Mouse (Mus musculus) forebrain, embryonic 14.5 days (tissue): ENCODE results near the gene Polr2l. TPM values are rescaled to one million over a fixed set of nuclear protein-coding genes. Genes with fewer than 3 reads are reported as not detected.
A peak's percentile ranks its signal among the peaks of the same experiment; 100 is the strongest.

Experiments
- ATAC-seq: fragments of 200-750 bp; cut with Nextera tagmentation; 2 replicates; pipeline ENCODE4 v1.8.0; 2017; ENCODE audit warnings: mild to moderate bottlenecking, moderate library complexity
- DNase-seq: peaks from one replicate; pipeline ENCODE4 v3.0.0-alpha.2; 2015; ENCODE audit warnings: low spot score
- H3K27ac ChIP-seq: fragments of 300-500 bp; sonication (generic); 2 replicates; pipeline ENCODE4 v1.5.1; 2014; ENCODE audit warnings: low read depth, mild to moderate bottlenecking, control low read depth, low read length, moderate library complexity
- H3K27me3 ChIP-seq: fragments of 300-500 bp; sonication (generic); replicated peaks from 2 replicates; pipeline ENCODE4 v1.6.1; 2014; ENCODE audit warnings: low read length, control low read depth, mixed read lengths; ENCODE audit not compliant: control insufficient read depth, insufficient read depth
- H3K36me3 ChIP-seq: fragments of 300-500 bp; sonication (generic); 2 replicates; pipeline ENCODE4 v1.6.1; 2014; ENCODE audit warnings: low read length, control low read depth; ENCODE audit not compliant: control insufficient read depth, insufficient read depth
- H3K4me1 ChIP-seq: fragments of 300-500 bp; sonication (generic); 2 replicates; pipeline ENCODE4 v1.6.1; 2014; ENCODE audit warnings: antibody characterized with exemption, low read length, control low read depth; ENCODE audit not compliant: control insufficient read depth, insufficient read depth
- H3K4me2 ChIP-seq: fragments of 300-500 bp; sonication (generic); 2 replicates; pipeline ENCODE4 v1.6.1; 2014; ENCODE audit warnings: mild to moderate bottlenecking, control low read depth, low read length
- H3K4me3 ChIP-seq: fragments of 300-500 bp; sonication (generic); 2 replicates; pipeline ENCODE4 v1.5.1; 2014; ENCODE audit warnings: low read depth, low read length, control low read depth
- H3K9ac ChIP-seq: fragments of 300-500 bp; sonication (generic); 2 replicates; pipeline ENCODE4 v1.6.1; 2014; ENCODE audit warnings: mild to moderate bottlenecking, low read length, control low read depth, moderate library complexity
- H3K9me3 ChIP-seq: fragments of 300-500 bp; sonication (generic); replicated peaks from 2 replicates; pipeline ENCODE4 v1.6.1; 2016; ENCODE audit warnings: low read length, control low read depth, mixed read lengths; ENCODE audit not compliant: control insufficient read depth
- WGBS: fragments of 180-500 bp; shearing (Covaris S2); extraction: QIAGEN DNeasy Blood & Tissue Kit; methylation state at CpG from one replicate; pipeline ENCODE4 v1.1.7; 2014; 5-methylcytosine and 5-hydroxymethylcytosine counted together
- polyA plus RNA-seq: library from polyadenylated mRNA; unstranded; fragments of >200 nt; fragmentation: Nextera tagmentation; extraction: Ambion mirVana; gene quantifications from 2 replicates; pipeline ENCODE4 v1.2.1, GENCODE M21; 2014

Gene Polr2l
- polyA plus RNA-seq, 1 experiment from 2014 or later, result 79.3 TPM

- no peak for DNase-seq
- Histone ChIP-seq H3K9ac (no peak overlapping the region), H3K27me3 (no peaks in the 10 kb centered on the region), H3K36me3 (peaks cover 31% of the 10 kb centered on the region), H3K9me3 (no peaks in the 10 kb centered on the region), H3K27ac (no peak overlapping the region), H3K4me1 (peaks cover 25% of the 10 kb centered on the region), H3K4me3 (no peak overlapping the region), H3K4me2 (no peak overlapping the region)
- WGBS, result 91% methylated on average over 6 of the region's 6 CpGs
- ATAC-seq, result no peak
Measured at GRCm38 (mm10) chr7:141472763-141473162, 2.2 kb downstream of the Polr2l start.

DNA sequence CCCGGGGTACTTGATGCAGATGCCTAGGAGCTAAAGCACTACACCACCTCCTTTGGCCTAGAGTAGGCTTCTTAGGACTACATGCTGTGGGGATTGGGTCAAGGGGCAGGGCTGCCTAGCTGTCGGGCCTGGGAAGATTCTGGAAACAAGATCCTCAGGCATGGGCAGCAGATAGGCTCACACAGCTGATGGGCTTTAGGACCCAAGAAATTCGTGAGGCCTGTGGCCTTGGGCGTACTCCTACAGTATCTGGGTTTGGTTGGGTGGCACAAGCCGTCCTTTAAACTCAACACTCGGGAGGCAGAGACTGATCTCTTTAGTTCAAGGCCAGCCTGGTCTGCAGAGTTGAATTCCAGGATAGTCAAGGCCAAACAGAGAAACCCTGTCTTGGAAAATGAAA lies 2.7 kb downstream of the Polr2l start:
- no peak overlapping the region for H3K27ac ChIP-seq
- ATAC-seq (no peak), DNase-seq (no peak)
- no peaks in the 10 kb centered on the region for H3K27me3 ChIP-seq
- WGBS, result 80% methylated on average over 6 of the region's 6 CpGs
- H3K9me3 ChIP-seq, result no peaks in the 10 kb centered on the region
- peaks cover 31% of the 10 kb centered on the region for H3K36me3 ChIP-seq
- H3K4me1 ChIP-seq, result peaks cover 25% of the 10 kb centered on the region
- no peak overlapping the region for H3K4me3 ChIP-seq
- no peak overlapping the region for H3K9ac ChIP-seq
- H3K4me2 ChIP-seq, result no peak overlapping the region

DNA sequence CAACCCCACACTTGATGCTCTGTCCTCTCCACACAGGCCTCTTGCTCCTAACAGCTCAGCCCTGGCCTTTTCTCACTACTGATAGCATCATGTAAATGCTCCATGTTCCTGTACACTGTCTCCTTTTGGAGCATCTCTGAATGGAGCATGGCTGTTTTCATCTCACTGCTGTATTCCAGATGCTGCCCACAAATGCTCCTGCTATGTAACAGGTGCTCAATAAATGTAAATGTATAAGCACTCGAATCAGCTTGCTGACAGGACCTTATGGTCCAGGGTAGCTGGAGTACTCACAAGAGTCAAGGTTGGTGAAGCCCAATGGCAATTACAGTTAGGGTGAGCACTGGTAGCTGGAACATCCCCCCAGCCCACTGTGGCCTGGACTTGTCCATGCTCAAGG lies 3.7 kb downstream of the Polr2l start:
- H3K9ac ChIP-seq, result no peak overlapping the region
- H3K36me3 ChIP-seq, result peaks cover 31% of the 10 kb centered on the region
- H3K4me1 ChIP-seq, result peaks cover 25% of the 10 kb centered on the region
- H3K4me3 ChIP-seq, result no peak overlapping the region
- no peak for ATAC-seq
- no peaks in the 10 kb centered on the region for H3K9me3 ChIP-seq
- 0 out of 2 replicates have a peak, but pooled peaks cover 4% of the 10 kb centered on the region for H3K27me3 ChIP-seq
- no peak for DNase-seq
- H3K27ac ChIP-seq, result no peak overlapping the region
- no peak overlapping the region for H3K4me2 ChIP-seq
- 85% methylated on average over 1 of the region's 1 CpGs for WGBS

DNA sequence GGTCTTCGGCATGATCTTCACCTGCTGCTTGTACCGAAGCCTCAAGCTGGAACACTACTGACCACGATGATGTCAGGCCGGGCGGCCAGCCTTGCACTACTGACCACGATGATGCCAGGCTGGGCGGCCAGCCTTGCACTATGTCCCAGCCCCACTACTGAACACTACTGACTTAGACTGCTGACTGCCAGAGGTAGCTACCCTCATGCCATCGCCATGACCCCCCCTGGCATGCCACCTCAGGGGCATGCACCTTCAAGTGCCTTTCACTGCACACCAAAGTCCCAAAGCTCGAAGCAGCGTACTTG lies 4.3 kb downstream of the Polr2l start:
- no peak for ATAC-seq
- H3K27ac ChIP-seq, result no peak overlapping the region
- 94% methylated on average over 10 of the region's 10 CpGs for WGBS

GRCm38 (mm10) chr7:141469901-141470636 lies 4.9 kb downstream of the Polr2l start:
- WGBS, result 90% methylated on average over 18 of the region's 18 CpGs
- no peak overlapping the region; the same call in 1 of the 2 replicates for H3K9ac ChIP-seq
- no peak overlapping the region; the same call in 1 of the 2 replicates for H3K4me2 ChIP-seq

More for the DNA sequence above, 4.3 kb downstream of the Polr2l start:
- no peak overlapping the region for H3K4me2 ChIP-seq
- H3K36me3 ChIP-seq, result peaks cover 31% of the 10 kb centered on the region
- no peak overlapping the region for H3K4me3 ChIP-seq
- no peak overlapping the region for H3K9ac ChIP-seq
- peaks cover 25% of the 10 kb centered on the region for H3K4me1 ChIP-seq
- H3K27me3 ChIP-seq, result peaks cover 10% of the 10 kb centered on the region
- no peak for DNase-seq
- H3K9me3 ChIP-seq, result no peaks in the 10 kb centered on the region

DNA sequence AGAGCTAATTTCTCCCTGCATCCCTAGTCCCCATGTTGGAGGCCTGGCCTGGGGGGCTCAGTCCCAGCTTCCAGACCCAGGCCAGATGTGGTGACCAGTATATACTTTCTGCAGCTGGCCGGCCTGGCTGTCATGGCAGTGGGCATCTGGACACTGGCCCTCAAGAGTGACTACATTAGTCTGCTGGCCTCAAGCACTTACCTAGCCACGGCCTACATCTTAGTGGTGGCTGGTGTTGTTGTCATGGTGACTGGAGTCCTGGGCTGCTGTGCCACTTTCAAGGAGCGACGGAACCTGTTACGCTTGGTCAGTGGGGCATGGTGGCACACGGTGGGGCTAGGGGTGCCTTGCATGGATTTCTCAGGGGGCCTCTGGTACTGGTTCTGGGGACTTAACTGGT lies 5.6 kb downstream of the Polr2l start:
- ATAC-seq, result no peak
- Histone ChIP-seq H3K27me3 (peaks cover 22% of the 10 kb centered on the region), H3K9ac (peak overlapping the region; percentile 75), H3K9me3 (no peaks in the 10 kb centered on the region), H3K4me3 (peak overlapping the region; percentile 57), H3K4me1 (peaks cover 24% of the 10 kb centered on the region), H3K4me2 (peak overlapping the region; percentile 75), H3K27ac (peak overlapping the region; percentile 85; the same call in 1 of the 2 replicates), H3K36me3 (peaks cover 31% of the 10 kb centered on the region)
- no peak for DNase-seq
- WGBS, result 81% methylated on average over 6 of the region's 6 CpGs

More at GRCm38 (mm10) chr7:141469901-141470636, 4.9 kb downstream of the Polr2l start:
- Histone ChIP-seq H3K4me1 (peaks cover 25% of the 10 kb centered on the region), H3K36me3 (peaks cover 31% of the 10 kb centered on the region), H3K4me3 (no peak overlapping the region), H3K9me3 (no peaks in the 10 kb centered on the region), H3K27me3 (peaks cover 15% of the 10 kb centered on the region), H3K27ac (no peak overlapping the region)
- ATAC-seq, result no peak
- DNase-seq, result no peak

- H3K4me2 ChIP-seq, result peak overlapping the region; percentile 75
- H3K4me1 ChIP-seq, result peaks cover 17% of the 10 kb centered on the region
- peak overlapping the region; percentile 85 for H3K27ac ChIP-seq
- DNase-seq, result peak; percentile 85
- H3K27me3 ChIP-seq, result peaks cover 29% of the 10 kb centered on the region
- WGBS, result 20% methylated on average over 8 of the region's 8 CpGs
- no peaks in the 10 kb centered on the region for H3K9me3 ChIP-seq
- peak overlapping the region; percentile 57 for H3K4me3 ChIP-seq
- peak; percentile 76 for ATAC-seq
- H3K9ac ChIP-seq, result peak overlapping the region; percentile 75
- H3K36me3 ChIP-seq, result peaks cover 31% of the 10 kb centered on the region
Measured at GRCm38 (mm10) chr7:141468522-141469211, 6.3 kb downstream of the Polr2l start.

DNA sequence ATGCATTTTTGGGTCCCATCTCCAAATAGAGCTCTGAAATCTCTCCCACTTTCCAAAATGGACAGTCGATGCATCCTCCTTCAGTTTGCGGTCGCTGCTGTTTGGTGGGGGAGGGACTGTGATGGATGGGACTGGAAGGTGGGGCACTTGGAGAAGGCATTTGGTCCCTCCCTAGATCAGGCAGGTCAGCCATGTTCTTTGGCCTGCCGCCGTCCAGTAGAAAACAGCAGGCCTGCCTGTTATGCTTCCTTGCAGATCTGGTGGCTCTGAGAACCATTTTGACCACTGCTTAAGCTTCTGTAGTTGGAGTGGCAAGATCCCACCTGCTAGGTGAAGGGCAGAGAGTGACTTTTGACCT lies 6.8 kb downstream of the Polr2l start:
- no peak for DNase-seq
- peaks cover 17% of the 10 kb centered on the region for H3K4me1 ChIP-seq

More for the DNA sequence above, 6.8 kb downstream of the Polr2l start:
- Histone ChIP-seq H3K9me3 (no peaks in the 10 kb centered on the region), H3K27me3 (peaks cover 34% of the 10 kb centered on the region), H3K36me3 (peaks cover 31% of the 10 kb centered on the region), H3K27ac (peak overlapping the region; percentile 85), H3K4me3 (peak overlapping the region; percentile 57), H3K4me2 (peak overlapping the region; percentile 75), H3K9ac (peak overlapping the region; percentile 75)
- 31% methylated on average over 5 of the region's 5 CpGs for WGBS
- ATAC-seq, result peak; percentile 14
